Mouse (Mus musculus) kidney, postnatal 0 days (tissue): ENCODE measurements at regions not wholly inside any gene's neighbourhood (a gene's known extent, or its start where the extent isn't known, plus 50 kb on each side); places are given as distances from the start of the nearest gene placed in this dataset.

Experiments used
- ATAC-seq: fragments of 200-750 bp; cut with Nextera tagmentation; replicated peaks from 2 replicates; pipeline ENCODE4 v1.8.0; 2017; ENCODE audit warnings: low read depth, moderate number of reproducible peaks, moderate TSS enrichment, moderate library complexity; ENCODE audit not compliant: low FRiP score
- DNase-seq: peaks from one replicate; pipeline ENCODE4 v3.0.0-alpha.2; 2016; ENCODE audit warnings: low spot score
- H3K27ac ChIP-seq: fragments of 300-500 bp; sonication (generic); 2 replicates; pipeline ENCODE4 v1.5.1; 2014; ENCODE audit warnings: mild to moderate bottlenecking
- H3K27me3 ChIP-seq: fragments of 300-500 bp; sonication (generic); 2 replicates; pipeline ENCODE4 v1.6.1; 2014; ENCODE audit warnings: low read length, mixed read lengths; ENCODE audit not compliant: insufficient read depth
- H3K36me3 ChIP-seq: fragments of 300-500 bp; sonication (generic); 2 replicates; pipeline ENCODE4 v1.6.1; 2014; ENCODE audit warnings: low read length, mixed read lengths; ENCODE audit not compliant: insufficient read depth
- H3K4me1 ChIP-seq: fragments of 300-500 bp; sonication (generic); replicated peaks from 2 replicates; pipeline ENCODE4 v1.6.1; 2014; ENCODE audit warnings: antibody characterized with exemption, low read length, mixed read lengths; ENCODE audit not compliant: insufficient read depth
- H3K4me2 ChIP-seq: fragments of 300-500 bp; sonication (generic); 2 replicates; pipeline ENCODE4 v1.6.1; 2014; ENCODE audit warnings: mild to moderate bottlenecking, low read length, moderate library complexity, mixed read lengths
- H3K4me3 ChIP-seq: fragments of 300-500 bp; sonication (generic); replicated peaks from 2 replicates; pipeline ENCODE4 v1.5.1; 2014; ENCODE audit warnings: low read depth, low read length
- H3K9ac ChIP-seq: fragments of 300-500 bp; sonication (generic); 2 replicates; pipeline ENCODE4 v1.6.1; 2014; ENCODE audit warnings: low read depth, low read length
- H3K9me3 ChIP-seq: fragments of 300-500 bp; sonication (generic); replicated peaks from 2 replicates; pipeline ENCODE4 v1.6.1; 2016; ENCODE audit warnings: low read length, inconsistent platforms, mixed read lengths
- CTCF ChIP-seq: IDR thresholded peaks from 2 replicates; pipeline ENCODE4 v1.5.1; 2016; ENCODE audit warnings: antibody characterized with exemption, low read depth, mild to moderate bottlenecking, moderate library complexity
- WGBS: fragments of 180-500 bp; shearing (Covaris S2); extraction: QIAGEN DNeasy Blood & Tissue Kit; methylation state at CpG from one replicate; pipeline ENCODE4 v1.1.7; 2014; 5-methylcytosine and 5-hydroxymethylcytosine counted together

DNA sequence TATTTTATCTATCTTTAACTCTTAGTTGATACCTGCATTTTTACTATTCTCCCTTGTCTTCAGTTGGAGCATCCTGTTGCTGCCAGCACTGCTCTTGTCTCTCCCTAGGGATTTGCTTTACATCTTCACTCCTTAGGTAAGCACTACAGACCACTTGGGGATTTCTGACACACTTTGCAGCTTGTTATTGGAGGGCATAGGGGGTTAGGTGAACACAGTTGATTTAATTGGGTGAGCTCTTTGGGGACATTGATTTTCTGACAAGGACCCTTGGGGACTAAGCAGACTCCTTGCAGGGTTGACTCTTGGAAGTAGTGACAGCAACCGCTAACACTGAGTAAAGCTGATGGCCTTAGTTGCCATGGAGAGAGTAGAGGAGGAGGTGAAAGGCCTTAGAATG, 309.0 kb upstream of the Tram1l1 start:
- H3K36me3 ChIP-seq: no peaks in the 10 kb centered on the region

DNA sequence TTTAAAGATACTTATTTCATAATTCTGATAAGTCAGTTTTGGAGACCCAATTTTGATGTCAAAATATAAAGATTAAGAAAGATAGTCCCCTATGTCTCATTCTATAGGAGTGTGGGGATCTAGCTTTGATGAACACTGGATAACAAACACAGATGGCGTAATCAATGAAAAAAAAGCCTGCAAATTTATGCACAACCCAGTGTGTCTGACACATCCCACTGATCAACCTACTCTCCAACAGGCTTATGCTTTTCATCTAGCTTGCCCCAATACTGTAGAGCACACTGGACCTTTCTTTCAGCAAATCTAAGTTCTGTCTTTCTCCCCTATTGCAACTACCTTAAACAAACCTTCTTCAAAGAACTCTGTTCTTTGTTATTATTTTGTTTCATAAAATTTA, 302.0 kb upstream of the Tram1l1 start:
- ATAC-seq: no peak

More for the DNA sequence above, 309.0 kb upstream of the Tram1l1 start:
- Histone ChIP-seq H3K9me3 (no peaks in the 10 kb centered on the region), H3K4me3 (no peak overlapping the region), H3K27ac (no peak overlapping the region), H3K27me3 (no peaks in the 10 kb centered on the region), H3K4me2 (no peak overlapping the region), H3K4me1 (no peaks in the 10 kb centered on the region), H3K9ac (no peak overlapping the region)
- no peak for TF ChIP-seq CTCF
- DNase-seq (no peak), ATAC-seq (no peak)
- 96% methylated on average over 1 of the region's 1 CpGs for WGBS

DNA sequence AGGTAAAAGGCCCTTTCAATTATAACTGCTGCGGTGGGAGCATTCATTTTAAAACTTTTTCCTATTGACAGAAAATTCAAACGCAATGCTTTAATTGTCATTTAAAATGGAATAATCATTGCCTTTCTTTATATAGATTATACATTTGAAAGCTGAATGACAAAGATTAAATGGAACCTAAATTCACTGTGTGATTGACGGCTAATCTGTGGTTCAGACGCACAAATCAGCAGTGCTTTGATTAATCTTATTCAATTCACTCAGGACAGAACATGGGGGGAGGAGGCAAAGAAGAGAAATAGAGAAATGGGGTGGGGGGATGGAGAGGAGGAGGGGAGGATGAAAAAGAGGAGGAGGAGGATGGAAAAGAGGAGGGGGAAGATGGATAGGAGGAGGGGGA, 294.5 kb upstream of the Tram1l1 start:
- Histone ChIP-seq H3K27me3 (no peaks in the 10 kb centered on the region), H3K27ac (no peak overlapping the region), H3K9ac (no peak overlapping the region), H3K4me1 (no peaks in the 10 kb centered on the region), H3K4me3 (no peak overlapping the region), H3K36me3 (no peaks in the 10 kb centered on the region), H3K9me3 (no peaks in the 10 kb centered on the region), H3K4me2 (no peak overlapping the region)
- no peak for TF ChIP-seq CTCF
- DNase-seq: no peak
- ATAC-seq: no peak
- 86% methylated on average over 4 of the region's 4 CpGs for WGBS

More for the DNA sequence above, 302.0 kb upstream of the Tram1l1 start:
- WGBS: 82% methylated on average over 1 of the region's 1 CpGs
- H3K9me3 ChIP-seq: no peaks in the 10 kb centered on the region
- H3K9ac ChIP-seq: no peak overlapping the region
- H3K4me2 ChIP-seq: no peak overlapping the region
- no peaks in the 10 kb centered on the region for H3K27me3 ChIP-seq
- H3K4me3 ChIP-seq: no peak overlapping the region
- TF ChIP-seq CTCF: no peak
- no peaks in the 10 kb centered on the region for H3K36me3 ChIP-seq
- no peak overlapping the region for H3K27ac ChIP-seq
- H3K4me1 ChIP-seq: no peaks in the 10 kb centered on the region
- no peak for DNase-seq

DNA sequence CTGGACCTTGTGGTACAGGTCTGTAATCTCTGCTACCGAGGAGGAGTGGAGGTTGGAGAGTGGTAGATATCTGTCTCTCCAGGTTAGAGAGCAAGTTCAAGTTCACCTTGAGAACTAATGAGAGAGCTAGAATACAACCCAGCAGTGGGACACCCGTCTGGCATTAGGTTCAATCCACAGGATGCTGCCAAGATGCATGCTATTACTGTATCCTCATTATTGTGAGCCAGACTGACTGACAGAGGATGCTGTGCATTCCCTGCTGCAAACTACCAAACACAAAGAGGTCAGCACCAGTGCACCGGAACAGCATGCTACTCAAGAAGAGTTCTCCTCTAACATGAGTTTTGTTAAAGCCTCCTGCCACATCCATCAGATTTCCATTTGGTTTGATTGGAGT, 253.6 kb upstream of the Tram1l1 start:
- no peak overlapping the region for H3K4me3 ChIP-seq
- no peak overlapping the region for H3K27ac ChIP-seq
- no peaks in the 10 kb centered on the region for H3K36me3 ChIP-seq
- no peak for TF ChIP-seq CTCF
- no peaks in the 10 kb centered on the region for H3K9me3 ChIP-seq
- DNase-seq (no peak), ATAC-seq (no peak)
- WGBS: 83% methylated on average over 3 of the region's 3 CpGs
- no peaks in the 10 kb centered on the region for H3K4me1 ChIP-seq
- H3K9ac ChIP-seq: no peak overlapping the region
- no peaks in the 10 kb centered on the region for H3K27me3 ChIP-seq
- H3K4me2 ChIP-seq: no peak overlapping the region

DNA sequence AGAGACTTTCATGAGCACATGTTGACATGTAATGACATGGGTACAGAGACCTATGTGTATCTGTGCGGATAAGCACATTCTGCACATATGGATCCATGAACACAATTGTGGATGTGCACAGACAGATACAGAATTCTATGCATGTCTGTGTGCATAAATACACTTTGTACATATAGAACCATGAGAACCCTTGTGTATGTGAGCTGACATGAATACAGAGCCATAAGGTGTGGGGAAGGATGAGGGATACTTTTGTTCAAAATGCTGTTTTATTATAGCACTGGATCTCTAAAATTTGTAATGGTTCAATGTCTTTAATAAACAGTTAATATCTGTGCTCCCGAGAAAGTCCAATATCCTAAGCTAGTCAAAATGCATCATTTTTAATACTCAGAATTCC, 253.1 kb upstream of the Tram1l1 start:
- no peaks in the 10 kb centered on the region for H3K27me3 ChIP-seq
- H3K4me1 ChIP-seq: no peaks in the 10 kb centered on the region
- DNase-seq (no peak), ATAC-seq (no peak)
- WGBS: 92% methylated on average over 2 of the region's 2 CpGs
- H3K36me3 ChIP-seq: no peaks in the 10 kb centered on the region
- H3K9ac ChIP-seq: no peak overlapping the region
- TF ChIP-seq CTCF: no peak
- H3K27ac ChIP-seq: no peak overlapping the region
- no peaks in the 10 kb centered on the region for H3K9me3 ChIP-seq
- no peak overlapping the region for H3K4me2 ChIP-seq
- no peak overlapping the region for H3K4me3 ChIP-seq

DNA sequence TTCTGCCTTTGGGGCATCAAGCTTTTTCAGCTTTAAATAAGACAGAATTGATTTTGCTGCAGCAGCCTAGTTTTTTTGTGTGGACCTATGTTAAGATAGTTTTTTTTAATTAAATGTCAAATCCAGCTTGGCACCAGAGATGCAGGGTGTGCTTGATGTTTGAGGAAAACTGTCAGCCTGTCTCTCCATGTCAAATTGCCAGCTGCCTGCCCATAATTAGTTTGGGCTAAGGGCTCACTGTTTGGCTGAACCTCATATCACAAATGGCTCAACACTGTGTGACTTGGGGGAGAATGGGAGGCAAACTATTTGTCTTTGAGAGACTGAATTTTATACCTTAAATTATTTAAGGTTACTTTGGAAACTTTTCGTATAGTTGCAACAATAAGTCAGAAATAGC, 252.7 kb upstream of the Tram1l1 start:
- ATAC-seq (no peak), DNase-seq (no peak)
- Histone ChIP-seq H3K27ac (no peak overlapping the region), H3K36me3 (no peaks in the 10 kb centered on the region), H3K27me3 (no peaks in the 10 kb centered on the region), H3K9me3 (no peaks in the 10 kb centered on the region), H3K4me3 (no peak overlapping the region), H3K4me2 (no peak overlapping the region), H3K4me1 (no peaks in the 10 kb centered on the region), H3K9ac (no peak overlapping the region)
- 71% methylated on average over 1 of the region's 1 CpGs for WGBS
- TF ChIP-seq CTCF: no peak

DNA sequence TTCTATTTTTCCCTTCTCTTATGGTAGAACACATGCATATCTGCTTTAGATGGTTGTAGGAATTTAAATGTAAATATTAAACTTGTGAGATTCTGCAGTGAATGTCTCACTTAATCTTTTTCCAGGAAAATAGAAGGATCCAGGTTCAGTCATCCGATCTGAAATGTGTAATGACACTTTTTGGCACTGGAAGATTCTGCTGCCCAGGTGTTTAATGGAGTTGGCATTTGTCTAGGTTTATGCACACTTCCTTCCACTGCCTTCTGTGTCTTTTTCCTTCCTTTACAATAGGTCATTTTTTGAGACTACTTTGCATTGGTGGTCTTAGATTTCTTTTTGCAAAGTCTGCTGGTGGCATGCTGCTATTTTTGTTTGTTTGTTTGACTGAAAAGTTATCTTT, 251.5 kb upstream of the Tram1l1 start:
- Histone ChIP-seq H3K9ac (no peak overlapping the region), H3K27me3 (no peaks in the 10 kb centered on the region), H3K4me1 (no peaks in the 10 kb centered on the region), H3K36me3 (no peaks in the 10 kb centered on the region), H3K4me3 (no peak overlapping the region), H3K9me3 (no peaks in the 10 kb centered on the region), H3K27ac (no peak overlapping the region), H3K4me2 (no peak overlapping the region)
- 75% methylated on average over 1 of the region's 1 CpGs for WGBS
- no peak for DNase-seq
- TF ChIP-seq CTCF: no peak
- ATAC-seq: no peak
